Mouse (Mus musculus) forebrain, postnatal 0 days (tissue): ENCODE data around the gene Rsrc1. TPM values are rescaled to one million over a fixed set of nuclear protein-coding genes. Genes with fewer than 3 reads are reported as not detected.

Experiments used
- ATAC-seq: fragments of 200-750 bp; cut with Nextera tagmentation; 2 replicates; pipeline ENCODE4 v1.8.0; 2017; ENCODE audit warnings: mild to moderate bottlenecking, moderate library complexity
- DNase-seq: peaks from one replicate; pipeline ENCODE4 v3.0.0-alpha.2; 2015
- H3K27ac ChIP-seq: fragments of 300-500 bp; sonication (generic); 2 replicates; pipeline ENCODE4 v1.5.1; 2014; ENCODE audit warnings: low read depth, mild to moderate bottlenecking, antibody characterized with exemption, low read length, moderate library complexity, mixed read lengths
- H3K27me3 ChIP-seq: fragments of 300-500 bp; sonication (generic); 2 replicates; pipeline ENCODE4 v1.6.1; 2014; ENCODE audit warnings: mild to moderate bottlenecking, low read length, mixed read lengths; ENCODE audit not compliant: insufficient read depth
- H3K36me3 ChIP-seq: fragments of 300-500 bp; sonication (generic); 2 replicates; pipeline ENCODE4 v1.6.1; 2014; ENCODE audit warnings: mild to moderate bottlenecking, moderate library complexity; ENCODE audit not compliant: insufficient read depth
- H3K4me1 ChIP-seq: fragments of 300-500 bp; sonication (generic); 2 replicates; pipeline ENCODE4 v1.6.1; 2014; ENCODE audit warnings: antibody characterized with exemption; ENCODE audit not compliant: insufficient read depth
- H3K4me2 ChIP-seq: fragments of 300-500 bp; sonication (generic); 2 replicates; pipeline ENCODE4 v1.6.1; 2014; ENCODE audit warnings: low read depth, mild to moderate bottlenecking, moderate library complexity
- H3K4me3 ChIP-seq: fragments of 300-500 bp; sonication (generic); 2 replicates; pipeline ENCODE4 v1.5.1; 2014; ENCODE audit warnings: low read depth, low read length, mixed read lengths
- H3K9ac ChIP-seq: fragments of 300-500 bp; sonication (generic); 2 replicates; pipeline ENCODE4 v1.6.1; 2014; ENCODE audit warnings: mild to moderate bottlenecking
- H3K9me3 ChIP-seq: fragments of 300-500 bp; sonication (generic); 2 replicates; pipeline ENCODE4 v1.6.1; 2016; ENCODE audit warnings: low read length
- CTCF ChIP-seq: sonication (generic); IDR thresholded peaks from 2 replicates; pipeline ENCODE4 v1.5.1; 2016; ENCODE audit warnings: antibody characterized with exemption, control low read depth, low read depth
- WGBS: fragments of 180-500 bp; shearing (Covaris S2); extraction: QIAGEN DNeasy Blood & Tissue Kit; methylation state at CpG from one replicate; pipeline ENCODE4 v1.1.7; 2014; 5-methylcytosine and 5-hydroxymethylcytosine counted together
- polyA plus RNA-seq: library from polyadenylated mRNA; unstranded; fragments of >200 nt; fragmentation: Nextera tagmentation; extraction: Ambion mirVana; gene quantifications from 2 replicates; pipeline ENCODE4 v1.2.1, GENCODE M21; 2015
- total RNA-seq: library from RNA; depleted of rRNA; stranded (reverse); fragments of >200 nt; gene quantifications from 2 replicates; pipeline ENCODE4 v1.2.3, GENCODE M21; 2014

Gene Rsrc1
- total and polyA plus RNA-seq, 2 experiments from 2014 or later = 25.9 to 33.6 TPM

- ATAC-seq (no peak), DNase-seq (no peak)
- Histone ChIP-seq H3K4me2 (no peak overlapping the region), H3K36me3 (no peaks in the 10 kb centered on the region), H3K9ac (no peak overlapping the region), H3K27ac (no peak overlapping the region), H3K9me3 (no peaks in the 10 kb centered on the region), H3K27me3 (no peaks in the 10 kb centered on the region), H3K4me3 (no peak overlapping the region), H3K4me1 (no peaks in the 10 kb centered on the region)
- TF ChIP-seq CTCF = no peak
- 72% methylated on average over 4 of the region's 4 CpGs for WGBS
Observed at GRCm38 (mm10) chr3:67322422-67322821, 341.2 kb downstream of the Rsrc1 start.

GRCm38 (mm10) chr3:67339558-67339957, 358.4 kb downstream of the Rsrc1 start:
- Histone ChIP-seq H3K36me3 (no peaks in the 10 kb centered on the region), H3K4me3 (no peak overlapping the region), H3K9me3 (no peaks in the 10 kb centered on the region), H3K4me1 (no peaks in the 10 kb centered on the region), H3K4me2 (no peak overlapping the region), H3K27me3 (no peaks in the 10 kb centered on the region), H3K9ac (no peak overlapping the region), H3K27ac (no peak overlapping the region)
- no peak for TF ChIP-seq CTCF
- WGBS = 59% methylated on average over 3 of the region's 3 CpGs
- no peak for ATAC-seq
- no peak for DNase-seq

- no peak overlapping the region for H3K27ac ChIP-seq
- H3K4me1 ChIP-seq = no peaks in the 10 kb centered on the region
- WGBS = 33% methylated on average over 7 of the region's 7 CpGs
- no peak for DNase-seq
- no peaks in the 10 kb centered on the region for H3K9me3 ChIP-seq
- no peak overlapping the region for H3K4me2 ChIP-seq
- no peak overlapping the region for H3K9ac ChIP-seq
- no peaks in the 10 kb centered on the region for H3K27me3 ChIP-seq
- H3K36me3 ChIP-seq = no peaks in the 10 kb centered on the region
- no peak for ATAC-seq
- no peak for TF ChIP-seq CTCF
- no peak overlapping the region for H3K4me3 ChIP-seq
Observed at GRCm38 (mm10) chr3:67340921-67341320, 359.7 kb downstream of the Rsrc1 start.

- Histone ChIP-seq H3K27ac (no peak overlapping the region), H3K4me1 (no peaks in the 10 kb centered on the region), H3K4me3 (no peak overlapping the region), H3K4me2 (no peak overlapping the region), H3K36me3 (no peaks in the 10 kb centered on the region), H3K9ac (no peak overlapping the region), H3K27me3 (no peaks in the 10 kb centered on the region), H3K9me3 (no peaks in the 10 kb centered on the region)
- 59% methylated on average over 5 of the region's 5 CpGs for WGBS
- ATAC-seq (no peak), DNase-seq (peak; percentile 45)
- TF ChIP-seq CTCF = peak; percentile 68
Observed at GRCm38 (mm10) chr3:67343004-67343662, 361.9 kb downstream of the Rsrc1 start.

GRCm38 (mm10) chr3:67344599-67344998, 363.4 kb downstream of the Rsrc1 start:
- Histone ChIP-seq H3K36me3 (no peaks in the 10 kb centered on the region), H3K9ac (no peak overlapping the region), H3K27ac (no peak overlapping the region), H3K4me1 (no peaks in the 10 kb centered on the region), H3K4me3 (no peak overlapping the region), H3K4me2 (no peak overlapping the region), H3K27me3 (no peaks in the 10 kb centered on the region), H3K9me3 (no peaks in the 10 kb centered on the region)
- ATAC-seq (peak; percentile 67; the same call in 1 of the 2 replicates), DNase-seq (peak; percentile 81)
- peak; percentile 92 for TF ChIP-seq CTCF
- 5% methylated on average over 2 of the region's 2 CpGs for WGBS

GRCm38 (mm10) chr3:67346674-67347073, 365.5 kb downstream of the Rsrc1 start:
- WGBS = 30% methylated on average over 2 of the region's 2 CpGs
- no peak for DNase-seq
- no peaks in the 10 kb centered on the region for H3K9me3 ChIP-seq

GRCm38 (mm10) chr3:67351406-67352127, 370.4 kb downstream of the Rsrc1 start:
- no peak overlapping the region for H3K27ac ChIP-seq
- ATAC-seq (no peak; the same call in 1 of the 2 replicates), DNase-seq (no peak)
- 57% methylated on average over 12 of the region's 12 CpGs for WGBS
- no peaks in the 10 kb centered on the region for H3K27me3 ChIP-seq
- H3K4me2 ChIP-seq = no peak overlapping the region
- no peak overlapping the region for H3K4me3 ChIP-seq
- TF ChIP-seq CTCF = no peak
- H3K9me3 ChIP-seq = no peaks in the 10 kb centered on the region
- H3K4me1 ChIP-seq = no peaks in the 10 kb centered on the region
- no peaks in the 10 kb centered on the region for H3K36me3 ChIP-seq
- H3K9ac ChIP-seq = no peak overlapping the region

More at GRCm38 (mm10) chr3:67346674-67347073, 365.5 kb downstream of the Rsrc1 start:
- TF ChIP-seq CTCF = no peak
- H3K27ac ChIP-seq = no peak overlapping the region
- ATAC-seq = peak; percentile 47; the same call in 1 of the 2 replicates
- no peaks in the 10 kb centered on the region for H3K4me1 ChIP-seq
- H3K36me3 ChIP-seq = no peaks in the 10 kb centered on the region
- H3K4me3 ChIP-seq = no peak overlapping the region
- no peaks in the 10 kb centered on the region for H3K27me3 ChIP-seq
- H3K9ac ChIP-seq = no peak overlapping the region
- H3K4me2 ChIP-seq = no peak overlapping the region
